Mouse (Mus musculus) midbrain, embryonic 13.5 days (tissue): Measurements from ENCODE around the gene Pip5k1c. TPM values are rescaled to one million over a fixed set of nuclear protein-coding genes. Genes with fewer than 3 reads are reported as not detected.
A peak's percentile ranks its signal among the peaks of the same experiment; 100 is the strongest.

Experiments used
- ATAC-seq: fragments of 200-750 bp; cut with Nextera tagmentation; 2 replicates; pipeline ENCODE4 v1.8.0; 2017; ENCODE audit warnings: mild to moderate bottlenecking, moderate TSS enrichment, moderate library complexity
- H3K27ac ChIP-seq: fragments of 300-500 bp; sonication (generic); 2 replicates; pipeline ENCODE4 v1.5.1; 2015; ENCODE audit warnings: inconsistent platforms, mild to moderate bottlenecking, moderate library complexity
- H3K27me3 ChIP-seq: fragments of 300-500 bp; sonication (generic); 2 replicates; pipeline ENCODE4 v1.6.1; 2015; ENCODE audit warnings: mild to moderate bottlenecking, inconsistent platforms
- H3K36me3 ChIP-seq: fragments of 300-500 bp; sonication (generic); 2 replicates; pipeline ENCODE4 v1.6.1; 2015; ENCODE audit warnings: mild to moderate bottlenecking, inconsistent platforms
- H3K4me1 ChIP-seq: fragments of 300-500 bp; sonication (generic); replicated peaks from 2 replicates; pipeline ENCODE4 v1.6.1; 2015; ENCODE audit warnings: inconsistent platforms
- H3K4me2 ChIP-seq: fragments of 300-500 bp; sonication (generic); replicated peaks from 2 replicates; pipeline ENCODE4 v1.6.1; 2015; ENCODE audit warnings: moderate library complexity, mild to moderate bottlenecking, inconsistent platforms
- H3K4me3 ChIP-seq: fragments of 300-500 bp; sonication (generic); replicated peaks from 2 replicates; pipeline ENCODE4 v1.5.1; 2015; ENCODE audit warnings: mild to moderate bottlenecking, inconsistent platforms
- H3K9ac ChIP-seq: fragments of 300-500 bp; sonication (generic); replicated peaks from 2 replicates; pipeline ENCODE4 v1.6.1; 2015; ENCODE audit warnings: mild to moderate bottlenecking, inconsistent platforms
- H3K9me3 ChIP-seq: fragments of 300-500 bp; sonication (generic); 2 replicates; pipeline ENCODE4 v1.6.1; 2016; ENCODE audit warnings: mild to moderate bottlenecking, inconsistent platforms
- WGBS: fragments of 180-500 bp; shearing (Covaris S2); methylation state at CpG from one replicate; pipeline ENCODE4 v1.1.7; 2015; 5-methylcytosine and 5-hydroxymethylcytosine counted together
- polyA plus RNA-seq: library from polyadenylated mRNA; unstranded; fragments of >200 nt; fragmentation: Nextera tagmentation; extraction: Ambion mirVana; gene quantifications from 2 replicates; pipeline ENCODE4 v1.2.1, GENCODE M21; 2015

Gene Pip5k1c
- polyA plus RNA-seq, 1 experiment from 2014 or later: 99.6 TPM

- peaks cover 49% of the 10 kb centered on the region for H3K4me1 ChIP-seq
- no peak overlapping the region for H3K27ac ChIP-seq
- peak overlapping the region; percentile 99 for H3K4me2 ChIP-seq
- peak overlapping the region; percentile 66 for H3K4me3 ChIP-seq
- H3K36me3 ChIP-seq: peaks cover 14% of the 10 kb centered on the region; the same call in 1 of the 2 replicates
- no peak for ATAC-seq
- 63% methylated on average over 1 of the region's 1 CpGs for WGBS
- no peaks in the 10 kb centered on the region for H3K9me3 ChIP-seq
- H3K9ac ChIP-seq: peak overlapping the region; percentile 87
- H3K27me3 ChIP-seq: peaks cover 20% of the 10 kb centered on the region
Observed at GRCm38 (mm10) chr10:81358841-81359240, 66.1 kb downstream of the Pip5k1c start.

- H3K4me1 ChIP-seq: peaks cover 68% of the 10 kb centered on the region
- no peak overlapping the region for H3K4me2 ChIP-seq
- H3K9ac ChIP-seq: 0 out of 2 replicates have a peak overlapping the region, but pooled peaks have one; percentile 36
- H3K27me3 ChIP-seq: peaks cover 25% of the 10 kb centered on the region
- no peak for ATAC-seq
- 72% methylated on average over 8 of the region's 8 CpGs for WGBS
- no peak overlapping the region for H3K27ac ChIP-seq
- H3K9me3 ChIP-seq: no peaks in the 10 kb centered on the region
- no peak overlapping the region for H3K4me3 ChIP-seq
- H3K36me3 ChIP-seq: peaks cover 15% of the 10 kb centered on the region; the same call in 1 of the 2 replicates
Observed at GRCm38 (mm10) chr10:81360721-81361120, 68.0 kb downstream of the Pip5k1c start.

- no peak for ATAC-seq
- 79% methylated on average over 12 of the region's 12 CpGs for WGBS
- H3K9me3 ChIP-seq: no peaks in the 10 kb centered on the region
- no peak overlapping the region for H3K27ac ChIP-seq
- H3K9ac ChIP-seq: no peak overlapping the region
- H3K27me3 ChIP-seq: peaks cover 25% of the 10 kb centered on the region
- peaks cover 74% of the 10 kb centered on the region for H3K4me1 ChIP-seq
- H3K4me2 ChIP-seq: no peak overlapping the region
- H3K36me3 ChIP-seq: peaks cover 31% of the 10 kb centered on the region
- no peak overlapping the region for H3K4me3 ChIP-seq
Observed at GRCm38 (mm10) chr10:81362336-81362949, 69.7 kb downstream of the Pip5k1c start.

GRCm38 (mm10) chr10:81363436-81364346 lies 70.9 kb downstream of the Pip5k1c start:
- Histone ChIP-seq H3K4me1 (peaks cover 64% of the 10 kb centered on the region), H3K27me3 (peaks cover 25% of the 10 kb centered on the region), H3K4me3 (peak overlapping the region; percentile 36), H3K9ac (peak overlapping the region; percentile 60), H3K36me3 (peaks cover 44% of the 10 kb centered on the region), H3K27ac (no peak overlapping the region), H3K9me3 (no peaks in the 10 kb centered on the region), H3K4me2 (peak overlapping the region; percentile 56)
- 9% methylated on average over 54 of the region's 54 CpGs for WGBS
- ATAC-seq: 0 out of 2 replicates have a peak, but pooled peaks have one; percentile 10

GRCm38 (mm10) chr10:81364666-81365065 lies 71.9 kb downstream of the Pip5k1c start:
- Histone ChIP-seq H3K9me3 (no peaks in the 10 kb centered on the region), H3K4me2 (peak overlapping the region; percentile 56), H3K27ac (no peak overlapping the region), H3K4me3 (peak overlapping the region; percentile 36), H3K9ac (peak overlapping the region; percentile 60), H3K4me1 (peaks cover 56% of the 10 kb centered on the region), H3K36me3 (peaks cover 53% of the 10 kb centered on the region), H3K27me3 (peaks cover 25% of the 10 kb centered on the region)
- ATAC-seq: peak; percentile 2
- 6% methylated on average over 28 of the region's 28 CpGs for WGBS

- H3K4me1 ChIP-seq: peaks cover 56% of the 10 kb centered on the region
- H3K27me3 ChIP-seq: peaks cover 25% of the 10 kb centered on the region
- H3K9ac ChIP-seq: no peak overlapping the region
- no peaks in the 10 kb centered on the region for H3K9me3 ChIP-seq
- ATAC-seq: peak; percentile 32
- peak overlapping the region; percentile 56 for H3K4me2 ChIP-seq
- peaks cover 57% of the 10 kb centered on the region for H3K36me3 ChIP-seq
- no peak overlapping the region for H3K27ac ChIP-seq
- 29% methylated on average over 4 of the region's 4 CpGs for WGBS
- no peak overlapping the region for H3K4me3 ChIP-seq
Observed at GRCm38 (mm10) chr10:81365073-81365472, 72.3 kb downstream of the Pip5k1c start.

- Histone ChIP-seq H3K27ac (0 out of 2 replicates have a peak within 1 kb of the TSS, but pooled peaks have one; percentile 5), H3K4me1 (peaks cover 50% of the 10 kb centered on the region), H3K36me3 (peaks cover 65% of the 10 kb centered on the region), H3K4me3 (peak within 1 kb of the TSS; percentile 36), H3K4me2 (peak within 1 kb of the TSS; percentile 56), H3K9me3 (no peaks in the 10 kb centered on the region), H3K9ac (peak within 1 kb of the TSS; percentile 60), H3K27me3 (peaks cover 25% of the 10 kb centered on the region)
- 16% methylated on average over 12 of the region's 12 CpGs for WGBS
- peak; percentile 25; the same call in 1 of the 2 replicates for ATAC-seq
Observed at GRCm38 (mm10) chr10:81365672-81366476, 73.1 kb downstream of the Pip5k1c start, which contains the start of gene 4930404N11Rik. Gene 4930404N11Rik, minus strand, starts transcription at chr10:81365816.

- Histone ChIP-seq H3K9ac (no peak overlapping the region), H3K9me3 (no peaks in the 10 kb centered on the region), H3K27me3 (peaks cover 25% of the 10 kb centered on the region), H3K4me2 (no peak overlapping the region), H3K36me3 (peaks cover 67% of the 10 kb centered on the region), H3K4me3 (no peak overlapping the region), H3K4me1 (peaks cover 45% of the 10 kb centered on the region), H3K27ac (0 out of 2 replicates have a peak overlapping the region, but pooled peaks have one; percentile 5)
- no peak for ATAC-seq
- WGBS: 67% methylated on average over 6 of the region's 6 CpGs
Observed at GRCm38 (mm10) chr10:81366477-81367206, 73.9 kb downstream of the Pip5k1c start.

GRCm38 (mm10) chr10:81367207-81367495 lies 74.4 kb downstream of the Pip5k1c start:
- H3K4me1 ChIP-seq: peaks cover 45% of the 10 kb centered on the region
- 72% methylated on average over 6 of the region's 6 CpGs for WGBS
- no peak overlapping the region for H3K4me2 ChIP-seq
- H3K36me3 ChIP-seq: peaks cover 69% of the 10 kb centered on the region
- H3K9ac ChIP-seq: no peak overlapping the region
- no peaks in the 10 kb centered on the region for H3K9me3 ChIP-seq
- peaks cover 25% of the 10 kb centered on the region for H3K27me3 ChIP-seq
- no peak overlapping the region for H3K27ac ChIP-seq
- H3K4me3 ChIP-seq: no peak overlapping the region
- no peak for ATAC-seq
